Mouse (Mus musculus): ENCODE measurements around the gene Tmem147. TPM values are rescaled to one million over a fixed set of nuclear protein-coding genes. Genes with fewer than 3 reads are reported as not detected.
A peak's percentile ranks its signal among the peaks of the same experiment; 100 is the strongest.
"Not testable (repeated sequence)": the region's sequence is repeated elsewhere in the genome, so short reads cannot be mapped to it uniquely, and the experiment has no call there.

Gene Tmem147
- polyA plus RNA-seq, 1 experiment from 2014 or later, result 133 TPM

DNA sequence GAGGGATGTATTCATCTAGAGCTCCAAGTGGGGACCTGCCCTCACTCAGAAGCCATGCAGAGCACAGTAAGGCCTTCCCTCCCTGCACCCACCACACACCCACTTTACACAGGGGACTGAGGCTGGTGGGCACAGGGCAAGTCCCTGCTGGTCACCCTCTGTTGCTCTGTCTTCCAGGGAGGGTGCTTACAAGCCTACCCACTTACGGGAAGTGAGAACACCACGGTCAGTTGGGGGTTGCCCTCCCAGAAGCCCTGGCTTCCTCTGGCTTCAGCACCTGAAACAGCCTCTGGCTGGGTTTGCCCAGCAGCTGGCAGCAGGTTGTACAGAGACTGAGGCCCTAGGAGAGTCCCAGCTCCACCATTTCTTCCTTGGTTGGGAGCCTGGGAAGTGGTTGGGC, 13.2 kb upstream of the Tmem147 start:
- 92% methylated on average over 2 of the region's 2 CpGs for WGBS
- H3K9ac ChIP-seq (ENCODE audit: low read length); ATAC-seq (replicated peaks; ENCODE audit: low FRiP score); H3K4me2 ChIP-seq (ENCODE audit: low read depth, low read length, severe bottlenecking); H3K4me1 ChIP-seq (replicated peaks; ENCODE audit: control insufficient read depth, insufficient read depth, low read length); H3K9me3 ChIP-seq (ENCODE audit: control insufficient read depth, low read length); H3K4me3 ChIP-seq (ENCODE audit: low read depth, low read length); H3K36me3 ChIP-seq (ENCODE audit: control insufficient read depth, insufficient read depth, low read length); H3K27me3 ChIP-seq (ENCODE audit: control insufficient read depth, insufficient read depth, low read length); DNase-seq (ENCODE audit: low spot score); H3K27ac ChIP-seq (ENCODE audit: low read depth, low read length): not testable (repeated sequence)

DNA sequence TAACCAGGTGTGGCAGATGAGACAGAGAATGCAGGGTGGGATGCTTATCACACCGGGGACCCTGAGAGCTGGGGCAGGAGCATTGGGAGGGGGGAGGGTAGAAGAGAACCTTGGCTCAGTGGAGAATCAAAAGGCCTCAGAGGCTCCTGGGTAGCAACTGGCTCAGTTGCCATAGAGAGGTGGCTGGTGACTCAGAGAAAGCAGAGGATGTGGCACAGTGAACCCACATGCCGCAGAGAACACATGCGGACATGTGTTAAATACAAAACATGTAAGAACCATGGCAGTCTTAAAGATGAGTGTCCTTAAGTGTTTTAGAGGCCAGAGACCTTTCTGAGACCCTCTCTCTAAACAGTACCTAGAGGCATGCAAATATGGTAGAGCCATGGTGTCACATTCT, 6.9 kb upstream of the Tmem147 start:
- no peak overlapping the region for H3K4me3 ChIP-seq (ENCODE audit: low read depth, low read length)
- no peaks in the 10 kb centered on the region for H3K27me3 ChIP-seq (ENCODE audit: control insufficient read depth, insufficient read depth, low read length)
- H3K9me3 ChIP-seq (ENCODE audit: control insufficient read depth, low read length), result no peaks in the 10 kb centered on the region
- H3K36me3 ChIP-seq (ENCODE audit: control insufficient read depth, insufficient read depth, low read length), result no peaks in the 10 kb centered on the region; the same call in 1 of the 2 replicates
- H3K4me1 ChIP-seq (replicated peaks; ENCODE audit: control insufficient read depth, insufficient read depth, low read length), result no peaks in the 10 kb centered on the region
- no peak overlapping the region for H3K27ac ChIP-seq (ENCODE audit: low read depth, low read length)
- no peak for DNase-seq (ENCODE audit: low spot score)
- ATAC-seq (replicated peaks; ENCODE audit: low FRiP score), result no peak
- WGBS, result 87% methylated on average over 3 of the region's 3 CpGs
- H3K9ac ChIP-seq (ENCODE audit: low read length), result no peak overlapping the region
- H3K4me2 ChIP-seq (ENCODE audit: low read depth, low read length, severe bottlenecking), result no peak overlapping the region

- Histone ChIP-seq H3K9ac (ENCODE audit: low read length) (peak overlapping the region; percentile 86), H3K27ac (ENCODE audit: low read depth, low read length) (peak overlapping the region; percentile 87; the same call in 1 of the 2 replicates), H3K4me2 (ENCODE audit: low read depth, low read length, severe bottlenecking) (peak overlapping the region; percentile 88), H3K4me3 (ENCODE audit: low read depth, low read length) (peak overlapping the region; percentile 75)
- WGBS, result 20% methylated on average over 8 of the region's 22 CpGs
- not testable (repeated sequence) for H3K27me3 ChIP-seq (ENCODE audit: control insufficient read depth, insufficient read depth, low read length); H3K4me1 ChIP-seq (replicated peaks; ENCODE audit: control insufficient read depth, insufficient read depth, low read length); DNase-seq (ENCODE audit: low spot score); H3K36me3 ChIP-seq (ENCODE audit: control insufficient read depth, insufficient read depth, low read length); H3K9me3 ChIP-seq (ENCODE audit: control insufficient read depth, low read length); ATAC-seq (replicated peaks; ENCODE audit: low FRiP score)
Measured at GRCm38 (mm10) chr7:30730064-30730722, 853 bp upstream of the Tmem147 start.

GRCm38 (mm10) chr7:30728739-30729395, 473 bp downstream of the Tmem147 start:
- WGBS, result 7% methylated on average over 26 of the region's 26 CpGs
- H3K27me3 ChIP-seq (ENCODE audit: control insufficient read depth, insufficient read depth, low read length), result no peaks in the 10 kb centered on the region
- ATAC-seq (replicated peaks; ENCODE audit: low FRiP score), result peak; percentile 63
- H3K36me3 ChIP-seq (ENCODE audit: control insufficient read depth, insufficient read depth, low read length), result no peaks in the 10 kb centered on the region; the same call in 1 of the 2 replicates
- H3K4me1 ChIP-seq (replicated peaks; ENCODE audit: control insufficient read depth, insufficient read depth, low read length), result peaks cover 8% of the 10 kb centered on the region
- peak overlapping the region; percentile 88 for H3K4me2 ChIP-seq (ENCODE audit: low read depth, low read length, severe bottlenecking)
- DNase-seq (ENCODE audit: low spot score), result no peak
- no peak overlapping the region for H3K27ac ChIP-seq (ENCODE audit: low read depth, low read length)
- H3K4me3 ChIP-seq (ENCODE audit: low read depth, low read length), result peak overlapping the region; percentile 75
- H3K9me3 ChIP-seq (ENCODE audit: control insufficient read depth, low read length), result no peaks in the 10 kb centered on the region
- H3K9ac ChIP-seq (ENCODE audit: low read length), result peak overlapping the region; percentile 86

- Histone ChIP-seq H3K9ac (ENCODE audit: low read length) (peak overlapping the region; percentile 86; the same call in 1 of the 2 replicates), H3K4me2 (ENCODE audit: low read depth, low read length, severe bottlenecking) (peak overlapping the region; percentile 88), H3K9me3 (ENCODE audit: control insufficient read depth, low read length) (no peaks in the 10 kb centered on the region), H3K4me1 (replicated peaks; ENCODE audit: control insufficient read depth, insufficient read depth, low read length) (peaks cover 8% of the 10 kb centered on the region), H3K27ac (ENCODE audit: low read depth, low read length) (no peak overlapping the region), H3K27me3 (ENCODE audit: control insufficient read depth, insufficient read depth, low read length) (no peaks in the 10 kb centered on the region), H3K36me3 (ENCODE audit: control insufficient read depth, insufficient read depth, low read length) (no peaks in the 10 kb centered on the region), H3K4me3 (ENCODE audit: low read depth, low read length) (peak overlapping the region; percentile 75; the same call in 1 of the 2 replicates)
- DNase-seq (ENCODE audit: low spot score) (no peak), ATAC-seq (replicated peaks; ENCODE audit: low FRiP score) (no peak)
- WGBS, result 87% methylated on average over 6 of the region's 6 CpGs
Measured at GRCm38 (mm10) chr7:30728214-30728613, 1.1 kb downstream of the Tmem147 start.

- H3K36me3 ChIP-seq (ENCODE audit: control insufficient read depth, insufficient read depth, low read length), result no peaks in the 10 kb centered on the region
- H3K9ac ChIP-seq (ENCODE audit: low read length), result no peak overlapping the region
- ATAC-seq (replicated peaks; ENCODE audit: low FRiP score) (no peak), DNase-seq (ENCODE audit: low spot score) (no peak)
- 78% methylated on average over 6 of the region's 6 CpGs for WGBS
- no peak overlapping the region for H3K4me2 ChIP-seq (ENCODE audit: low read depth, low read length, severe bottlenecking)
- H3K27ac ChIP-seq (ENCODE audit: low read depth, low read length), result no peak overlapping the region
- no peaks in the 10 kb centered on the region for H3K27me3 ChIP-seq (ENCODE audit: control insufficient read depth, insufficient read depth, low read length)
- H3K9me3 ChIP-seq (ENCODE audit: control insufficient read depth, low read length), result no peaks in the 10 kb centered on the region
- peaks cover 2% of the 10 kb centered on the region; the same call in 1 of the 2 replicates for H3K4me1 ChIP-seq (replicated peaks; ENCODE audit: control insufficient read depth, insufficient read depth, low read length)
- H3K4me3 ChIP-seq (ENCODE audit: low read depth, low read length), result no peak overlapping the region
Measured at GRCm38 (mm10) chr7:30723274-30723953, 5.9 kb downstream of the Tmem147 start.

GRCm38 (mm10) chr7:30721286-30721685, 8.1 kb downstream of the Tmem147 start:
- Histone ChIP-seq H3K36me3 (ENCODE audit: control insufficient read depth, insufficient read depth, low read length) (no peaks in the 10 kb centered on the region), H3K9me3 (ENCODE audit: control insufficient read depth, low read length) (no peaks in the 10 kb centered on the region), H3K27ac (ENCODE audit: low read depth, low read length) (no peak overlapping the region), H3K4me1 (replicated peaks; ENCODE audit: control insufficient read depth, insufficient read depth, low read length) (peaks cover 3% of the 10 kb centered on the region; the same call in 1 of the 2 replicates), H3K4me3 (ENCODE audit: low read depth, low read length) (no peak overlapping the region), H3K27me3 (ENCODE audit: control insufficient read depth, insufficient read depth, low read length) (peaks cover 3% of the 10 kb centered on the region), H3K4me2 (ENCODE audit: low read depth, low read length, severe bottlenecking) (no peak overlapping the region), H3K9ac (ENCODE audit: low read length) (no peak overlapping the region)
- WGBS, result 86% methylated on average over 7 of the region's 7 CpGs
- ATAC-seq (replicated peaks; ENCODE audit: low FRiP score) (no peak), DNase-seq (ENCODE audit: low spot score) (no peak)

DNA sequence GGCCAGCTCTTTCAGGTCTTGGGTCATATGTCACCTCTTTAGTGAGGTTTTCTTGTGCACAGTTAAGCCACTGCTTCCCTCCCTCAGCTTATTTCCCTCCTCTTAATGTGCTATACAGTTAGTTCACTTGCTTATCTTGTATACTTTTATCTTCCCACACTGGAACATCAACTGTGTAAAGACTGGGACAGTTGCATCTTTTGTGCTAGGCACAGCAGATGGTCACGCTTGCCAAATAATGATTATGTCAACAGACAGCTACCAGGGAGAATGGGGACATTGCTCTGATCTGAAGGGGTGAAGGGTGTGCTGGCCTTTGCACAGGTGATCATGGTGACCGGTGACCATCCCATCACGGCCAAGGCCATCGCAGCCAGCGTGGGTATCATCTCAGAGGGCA, 9.7 kb downstream of the Tmem147 start:
- no peak for ATAC-seq (replicated peaks; ENCODE audit: low FRiP score)
- WGBS, result 94% methylated on average over 5 of the region's 5 CpGs

More for the DNA sequence above, 9.7 kb downstream of the Tmem147 start:
- H3K9ac ChIP-seq (ENCODE audit: low read length), result no peak overlapping the region
- peaks cover 3% of the 10 kb centered on the region; the same call in 1 of the 2 replicates for H3K4me1 ChIP-seq (replicated peaks; ENCODE audit: control insufficient read depth, insufficient read depth, low read length)
- no peak for DNase-seq (ENCODE audit: low spot score)
- H3K4me2 ChIP-seq (ENCODE audit: low read depth, low read length, severe bottlenecking), result no peak overlapping the region
- peaks cover 4% of the 10 kb centered on the region for H3K27me3 ChIP-seq (ENCODE audit: control insufficient read depth, insufficient read depth, low read length)
- no peaks in the 10 kb centered on the region for H3K9me3 ChIP-seq (ENCODE audit: control insufficient read depth, low read length)
- H3K36me3 ChIP-seq (ENCODE audit: control insufficient read depth, insufficient read depth, low read length), result no peaks in the 10 kb centered on the region
- no peak overlapping the region for H3K27ac ChIP-seq (ENCODE audit: low read depth, low read length)
- H3K4me3 ChIP-seq (ENCODE audit: low read depth, low read length), result no peak overlapping the region

All from forebrain, embryonic 11.5 days (tissue).